Mouse (Mus musculus) adrenal gland, adult (tissue): ENCODE measurements at regions not wholly inside any gene's neighbourhood (a gene's known extent, or its start where the extent isn't known, plus 50 kb on each side); places are given as distances from the start of the nearest gene placed in this dataset.

Experiments used
- DNase-seq, 2 experiments: peaks; one replicate each; pipeline ENCODE4 v3.0.0; 2022 to 2023; ENCODE audit warnings: low spot score in 1 of 2; ENCODE audit not compliant: inconsistent age in 2 of 2

GRCm38 (mm10) chr13:115287371-115287770 is 185.6 kb upstream of the Itga1 start:
- DNase-seq: peak in 1 of 2 experiments; percentile 44

GRCm38 (mm10) chr13:115266164-115266563 is 164.4 kb upstream of the Itga1 start:
- DNase-seq: no peak

- DNase-seq: no peak
These were observed 155.6 kb upstream of the Itga1 start for GRCm38 (mm10) chr13:115257345-115257744.

- no peak for DNase-seq
These were observed 150.8 kb upstream of the Itga1 start for GRCm38 (mm10) chr13:115252541-115252940.

- DNase-seq: no peak
These were observed 130.2 kb upstream of the Itga1 start for GRCm38 (mm10) chr13:115231981-115232380.

- DNase-seq: peak; percentile 31 to 86
These were observed 128.7 kb upstream of the Itga1 start for GRCm38 (mm10) chr13:115230494-115230893.

GRCm38 (mm10) chr13:115226824-115227223 is 125.1 kb upstream of the Itga1 start:
- DNase-seq: peak in 1 of 2 experiments; percentile 14

- DNase-seq: peak in 1 of 2 experiments; percentile 19
These were observed 117.9 kb upstream of the Itga1 start for GRCm38 (mm10) chr13:115219701-115220100.

- DNase-seq: no peak
These were observed 109.5 kb upstream of the Itga1 start for GRCm38 (mm10) chr13:115211285-115211684.

- DNase-seq: no peak
These were observed 109.0 kb upstream of the Itga1 start for GRCm38 (mm10) chr13:115210643-115211208.

GRCm38 (mm10) chr13:115209402-115210192 is 107.8 kb upstream of the Itga1 start:
- no peak for DNase-seq

- DNase-seq: peak; percentile 7 to 32
These were observed 105.0 kb upstream of the Itga1 start for GRCm38 (mm10) chr13:115206723-115207122.

GRCm38 (mm10) chr13:115199166-115199565 is 97.4 kb upstream of the Itga1 start:
- DNase-seq: no peak

GRCm38 (mm10) chr13:115188066-115188465 is 86.3 kb upstream of the Itga1 start:
- DNase-seq: no peak

- DNase-seq: no peak
These were observed 85.6 kb upstream of the Itga1 start for GRCm38 (mm10) chr13:115187356-115187755.

GRCm38 (mm10) chr13:115182211-115182870 is 80.6 kb upstream of the Itga1 start:
- DNase-seq: no peak

GRCm38 (mm10) chr13:115178175-115178917 is 76.6 kb upstream of the Itga1 start:
- no peak for DNase-seq

GRCm38 (mm10) chr13:115171347-115172062 is 69.7 kb upstream of the Itga1 start:
- no peak for DNase-seq

- peak in 1 of 2 experiments; percentile 36 for DNase-seq
These were observed 64.2 kb upstream of the Itga1 start for GRCm38 (mm10) chr13:115165981-115166380.

- peak in 1 of 2 experiments; percentile 56 for DNase-seq
These were observed 61.1 kb upstream of the Itga1 start for GRCm38 (mm10) chr13:115162689-115163413.
